Mouse (Mus musculus) induced T-regulatory cell, adult 2 months (primary cell): ENCODE data around the gene Sbf2.
"Not testable (repeated sequence)": the region's sequence is repeated elsewhere in the genome, so short reads cannot be mapped to it uniquely, and the experiment has no call there.

Experiments used
- DNase-seq: peaks from one replicate; pipeline ENCODE4 v3.0.0-alpha.2; 2012; ENCODE audit warnings: low read depth

Sbf2 gene

GRCm38 (mm10) chr7:110583705-110584104 lies 31.0 kb downstream of the Sbf2 start:
- no peak for DNase-seq

- no peak for DNase-seq
Measured at GRCm38 (mm10) chr7:110565815-110566549, 48.7 kb downstream of the Sbf2 start.

- DNase-seq: no peak
Measured at GRCm38 (mm10) chr7:110561647-110562046, 53.1 kb downstream of the Sbf2 start.

GRCm38 (mm10) chr7:110557001-110557400 lies 57.7 kb downstream of the Sbf2 start:
- no peak for DNase-seq

GRCm38 (mm10) chr7:110556221-110556620 lies 58.5 kb downstream of the Sbf2 start:
- DNase-seq: no peak

- DNase-seq: no peak
Measured at GRCm38 (mm10) chr7:110555260-110555659, 59.5 kb downstream of the Sbf2 start.

GRCm38 (mm10) chr7:110548268-110548667 lies 66.5 kb downstream of the Sbf2 start:
- peak; percentile 27 for DNase-seq

GRCm38 (mm10) chr7:110543341-110543740 lies 71.4 kb downstream of the Sbf2 start:
- DNase-seq: no peak

GRCm38 (mm10) chr7:110539266-110539665 lies 75.5 kb downstream of the Sbf2 start:
- no peak for DNase-seq

- DNase-seq: not testable (repeated sequence)
Measured at GRCm38 (mm10) chr7:110530295-110530694, 84.4 kb downstream of the Sbf2 start.

- no peak for DNase-seq
Measured at GRCm38 (mm10) chr7:110525090-110525775, 89.5 kb downstream of the Sbf2 start.

GRCm38 (mm10) chr7:110516241-110517220 lies 98.2 kb downstream of the Sbf2 start:
- DNase-seq: no peak

GRCm38 (mm10) chr7:110514131-110514530 lies 100.6 kb downstream of the Sbf2 start:
- no peak for DNase-seq

GRCm38 (mm10) chr7:110498653-110499052 lies 116.1 kb downstream of the Sbf2 start:
- DNase-seq: no peak

GRCm38 (mm10) chr7:110491038-110491437 lies 123.7 kb downstream of the Sbf2 start:
- no peak for DNase-seq

- no peak for DNase-seq
Measured at GRCm38 (mm10) chr7:110485051-110485450, 129.7 kb downstream of the Sbf2 start.

- no peak for DNase-seq
Measured at GRCm38 (mm10) chr7:110470987-110471386, 143.7 kb downstream of the Sbf2 start.

GRCm38 (mm10) chr7:110463471-110463870 lies 151.3 kb downstream of the Sbf2 start:
- DNase-seq: no peak

- DNase-seq: peak; percentile 77
Measured at GRCm38 (mm10) chr7:110432301-110432700, 182.4 kb downstream of the Sbf2 start.

GRCm38 (mm10) chr7:110416318-110416717 lies 198.4 kb downstream of the Sbf2 start:
- no peak for DNase-seq

- DNase-seq: no peak
Measured at GRCm38 (mm10) chr7:110414276-110414675, 200.4 kb downstream of the Sbf2 start.

- no peak for DNase-seq
Measured at GRCm38 (mm10) chr7:110402092-110402491, 212.6 kb downstream of the Sbf2 start.
